In genomic region chr10:112521388-112521787, GRCm38 (mm10) we compare ENCODE assay signal across 27 mouse cellular contexts.
DNase-seq lines count a peak whose midpoint lies in the region; ATAC-seq and TF ChIP-seq lines count a peak whose summit lies in the region.
"Had no signal": no experiment of that assay in that cellular context is flagged by ENCODE, and none has a peak within 500 bp of the region (broad histone marks: within the 10 kb centered on the region; RNA-seq: fewer than 3 reads in every experiment).

No protein-coding gene starts in this region.

- H3K4me1 ChIP-seq in kidney, postnatal 0 days (replicated peaks; ENCODE audit: insufficient read depth, low read length), result no peaks in the 10 kb centered on the region
- H3K4me1 ChIP-seq: forebrain, embryonic 10.5 days; heart, embryonic 12.5 days; hindbrain, embryonic 12.5 days; kidney, embryonic 15.5 days; limb, embryonic 10.5 days; liver, embryonic 15.5 days; lung, embryonic 15.5 days; midbrain, embryonic 15.5 days; neural tube, embryonic 13.5 days had no signal

- ATAC-seq in kidney, postnatal 0 days (replicated peaks; ENCODE audit: low FRiP score, low read depth), result no peak
- no peak for ATAC-seq in CD4-positive, CD25-positive, alpha-beta regulatory T cell, adult 4 months
- ATAC-seq: forebrain, embryonic 16.5 days; midbrain, embryonic 15.5 days had no signal

- 54% methylated on average over 5 of the region's 5 CpGs for WGBS in kidney, postnatal 0 days

- DNase-seq in kidney, postnatal 0 days (ENCODE audit: low spot score), result peak; percentile 3
- no peak for DNase-seq in kidney, postnatal 25 days
- DNase-seq in 3T3-L1 (ENCODE audit: low read depth, low spot score) (peak; percentile 16), NIH3T3 (ENCODE audit: low read depth) (peak; percentile 15)
- peak; percentile 19 for DNase-seq in retina, postnatal 1 day
- no peak for DNase-seq in layer of hippocampus, postnatal 10 days (ENCODE audit: low spot score in 2 of 2)
- DNase-seq: adrenal gland, postnatal 14 days; cerebellum, adult 9-10 months; gastrocnemius, postnatal 10 days; heart, adult 11 months; heart, postnatal 10 days; kidney, adult 11 months; liver; lung, postnatal 36 days; thymus, postnatal 14 days had no signal

- H3K27me3 ChIP-seq in kidney, postnatal 0 days (ENCODE audit: insufficient read depth, low read length), result no peaks in the 10 kb centered on the region
- H3K27me3 ChIP-seq: heart, embryonic 12.5 days; hindbrain, embryonic 12.5 days; kidney, embryonic 15.5 days; liver, embryonic 15.5 days; lung, embryonic 15.5 days; midbrain, embryonic 15.5 days; neural tube, embryonic 13.5 days had no signal

- H3K27ac ChIP-seq in kidney, postnatal 0 days, result no peak overlapping the region
- H3K27ac ChIP-seq: forebrain, embryonic 10.5 days; hindbrain, embryonic 12.5 days; kidney, embryonic 15.5 days; limb, embryonic 10.5 days; liver, embryonic 15.5 days; lung, embryonic 15.5 days; midbrain, embryonic 15.5 days; neural tube, embryonic 13.5 days had no signal

- no peak overlapping the region for H3K4me3 ChIP-seq in kidney, postnatal 0 days (replicated peaks; ENCODE audit: low read depth, low read length)
- H3K4me3 ChIP-seq: forebrain, embryonic 10.5 days; heart, embryonic 12.5 days; hindbrain, embryonic 12.5 days; kidney, embryonic 15.5 days; limb, embryonic 10.5 days; liver, embryonic 15.5 days; lung, embryonic 15.5 days; midbrain, embryonic 15.5 days; myocyte; neural tube, embryonic 13.5 days had no signal

- no peak overlapping the region for H3K9ac ChIP-seq in kidney, postnatal 0 days (ENCODE audit: low read depth, low read length)
- H3K9ac ChIP-seq: heart, embryonic 12.5 days; hindbrain, embryonic 12.5 days; kidney, embryonic 15.5 days; liver, embryonic 15.5 days; lung, embryonic 15.5 days; midbrain, embryonic 15.5 days; neural tube, embryonic 13.5 days had no signal

- no peaks in the 10 kb centered on the region for H3K9me3 ChIP-seq in kidney, postnatal 0 days (replicated peaks; ENCODE audit: low read length)
- H3K9me3 ChIP-seq: forebrain, embryonic 10.5 days; hindbrain, embryonic 12.5 days; kidney, embryonic 15.5 days; limb, embryonic 10.5 days; liver, embryonic 15.5 days; lung, embryonic 15.5 days; midbrain, embryonic 15.5 days; neural tube, embryonic 13.5 days had no signal

- no peak overlapping the region for H3K4me2 ChIP-seq in kidney, postnatal 0 days (ENCODE audit: low read length)
- H3K4me2 ChIP-seq: heart, embryonic 12.5 days; hindbrain, embryonic 12.5 days; kidney, embryonic 15.5 days; liver, embryonic 15.5 days; lung, embryonic 15.5 days; midbrain, embryonic 15.5 days; neural tube, embryonic 13.5 days had no signal

- TF ChIP-seq CTCF in kidney, postnatal 0 days (IDR thresholded peaks at IDR 0.05; ENCODE audit: low read depth), result no peak

- no peaks in the 10 kb centered on the region for H3K36me3 ChIP-seq in kidney, postnatal 0 days (ENCODE audit: insufficient read depth, low read length)
- H3K36me3 ChIP-seq: forebrain, embryonic 10.5 days; heart, embryonic 12.5 days; hindbrain, embryonic 12.5 days; kidney, embryonic 15.5 days; limb, embryonic 10.5 days; liver, embryonic 15.5 days; lung, embryonic 15.5 days; midbrain, embryonic 15.5 days; neural tube, embryonic 13.5 days had no signal

Comparison
In these comparisons a context has a peak if more than half of its experiments do, and no peak if none do; other contexts are left out.
1. DNase-seq: peak in kidney, postnatal 0 days (single experiment), 3T3-L1 (single experiment), NIH3T3 (single experiment) and retina, postnatal 1 day (single experiment); none in kidney, postnatal 25 days (0 of 2) and layer of hippocampus, postnatal 10 days (0 of 2).